Mouse (Mus musculus): ENCODE results near the gene Slc22a26. TPM values are rescaled to one million over a fixed set of nuclear protein-coding genes. Genes with fewer than 3 reads are reported as not detected.
"Not testable (repeated sequence)": the region's sequence is repeated elsewhere in the genome, so short reads cannot be mapped to it uniquely, and the experiment has no call there.

Slc22a26 gene
- 0.05 TPM in 1 of 2 replicates, not detected in the other for polyA plus RNA-seq (2012; rRNA removed)

- Histone ChIP-seq H3K27me3 (ENCODE audit: control insufficient read depth, insufficient read depth, low read length) (no peaks in the 10 kb centered on the region), H3K4me3 (ENCODE audit: control insufficient read depth, insufficient read depth, low read length) (no peak within 1 kb of the TSS), H3K36me3 (ENCODE audit: control insufficient read depth, insufficient read depth, low read length) (no peaks in the 10 kb centered on the region), H3K4me1 (replicated peaks; ENCODE audit: control insufficient read depth, insufficient read depth, low read length) (no peaks in the 10 kb centered on the region), H3K27ac (ENCODE audit: control insufficient read depth, insufficient read depth, low read length) (no peak within 1 kb of the TSS)
- 97% methylated on average over 1 of the region's 1 CpGs for WGBS
- DNase-seq = no peak
- TF ChIP-seq POLR2A (IDR thresholded peaks at IDR 0.05; ENCODE audit: control insufficient read depth, extremely low read depth, insufficient read depth, low read length, poor library complexity) (no peak), CTCF (IDR thresholded peaks at IDR 0.05; ENCODE audit: borderline replicate concordance, control insufficient read depth, extremely low read depth, insufficient read depth, low read length, poor library complexity) (no peak)
Observed at GRCm38 (mm10) chr19:7802571-7802970, at the start of gene Slc22a26. Gene Slc22a26 (minus strand): TSS chr19:7802667.

DNA sequence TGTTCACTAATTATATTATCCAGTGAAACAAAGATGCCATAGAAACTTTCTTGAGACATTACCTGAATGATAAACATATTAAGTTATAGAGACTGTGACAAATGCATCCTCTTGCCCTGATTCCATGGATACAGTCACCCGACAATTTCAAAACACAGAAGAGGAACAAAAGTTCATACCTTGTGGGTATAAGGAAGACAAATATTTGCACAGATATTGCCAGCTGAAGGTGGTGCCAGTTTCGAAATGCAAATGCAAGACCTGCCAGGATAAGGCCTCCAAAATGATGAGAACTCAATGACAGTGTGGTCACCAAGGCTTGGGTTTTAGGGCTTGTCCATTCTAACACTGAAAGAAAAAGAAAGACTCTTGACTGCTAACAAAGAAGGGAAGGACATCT lies 27.4 kb upstream of the Slc22a26 start:
- Histone ChIP-seq H3K4me3 (ENCODE audit: control insufficient read depth, insufficient read depth, low read length) (no peak overlapping the region), H3K27me3 (ENCODE audit: control insufficient read depth, insufficient read depth, low read length) (no peaks in the 10 kb centered on the region), H3K4me1 (replicated peaks; ENCODE audit: control insufficient read depth, insufficient read depth, low read length) (no peaks in the 10 kb centered on the region), H3K27ac (ENCODE audit: control insufficient read depth, insufficient read depth, low read length) (no peak overlapping the region), H3K36me3 (ENCODE audit: control insufficient read depth, insufficient read depth, low read length) (no peaks in the 10 kb centered on the region)
- no peak for TF ChIP-seq POLR2A (IDR thresholded peaks at IDR 0.05; ENCODE audit: control insufficient read depth, extremely low read depth, insufficient read depth, low read length, poor library complexity)
- TF ChIP-seq CTCF (IDR thresholded peaks at IDR 0.05; ENCODE audit: borderline replicate concordance, control insufficient read depth, extremely low read depth, insufficient read depth, low read length, poor library complexity) = no peak
- WGBS = 75% methylated on average over 2 of the region's 2 CpGs
- DNase-seq = no peak

GRCm38 (mm10) chr19:7790571-7790970 lies 11.9 kb downstream of the Slc22a26 start:
- WGBS = 94% methylated on average over 1 of the region's 1 CpGs
- H3K4me1 ChIP-seq (replicated peaks; ENCODE audit: control insufficient read depth, insufficient read depth, low read length) = no peaks in the 10 kb centered on the region
- TF ChIP-seq POLR2A (IDR thresholded peaks at IDR 0.05; ENCODE audit: control insufficient read depth, extremely low read depth, insufficient read depth, low read length, poor library complexity) (no peak), CTCF (IDR thresholded peaks at IDR 0.05; ENCODE audit: borderline replicate concordance, control insufficient read depth, extremely low read depth, insufficient read depth, low read length, poor library complexity) (no peak)
- H3K36me3 ChIP-seq (ENCODE audit: control insufficient read depth, insufficient read depth, low read length) = no peaks in the 10 kb centered on the region
- H3K27me3 ChIP-seq (ENCODE audit: control insufficient read depth, insufficient read depth, low read length) = no peaks in the 10 kb centered on the region
- no peak overlapping the region for H3K27ac ChIP-seq (ENCODE audit: control insufficient read depth, insufficient read depth, low read length)
- no peak for DNase-seq
- no peak overlapping the region for H3K4me3 ChIP-seq (ENCODE audit: control insufficient read depth, insufficient read depth, low read length)

DNA sequence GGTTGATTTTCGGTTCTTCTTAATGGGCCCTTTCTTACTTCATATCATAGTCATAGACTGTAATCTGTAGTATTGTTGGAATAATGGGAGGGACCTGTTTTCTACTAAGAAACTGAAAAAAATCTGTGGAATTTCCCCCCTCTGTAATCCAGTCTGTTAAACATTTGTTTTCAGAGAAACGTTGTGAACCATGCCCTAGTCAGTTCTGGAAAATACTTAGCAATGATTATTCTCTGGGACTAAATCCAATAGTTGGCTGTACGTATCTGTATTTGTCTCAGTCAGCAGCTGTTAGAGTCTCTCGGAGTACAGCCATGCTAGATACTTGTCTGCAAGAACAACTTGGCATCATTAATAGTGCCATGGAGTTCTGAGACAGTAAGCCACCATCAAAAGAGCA lies 27.2 kb downstream of the Slc22a26 start:
- no peak for DNase-seq
- TF ChIP-seq CTCF (IDR thresholded peaks at IDR 0.05; ENCODE audit: borderline replicate concordance, control insufficient read depth, extremely low read depth, insufficient read depth, low read length, poor library complexity) (no peak), POLR2A (IDR thresholded peaks at IDR 0.05; ENCODE audit: control insufficient read depth, extremely low read depth, insufficient read depth, low read length, poor library complexity) (no peak)
- no peak overlapping the region for H3K4me3 ChIP-seq (ENCODE audit: control insufficient read depth, insufficient read depth, low read length)
- no peaks in the 10 kb centered on the region for H3K4me1 ChIP-seq (replicated peaks; ENCODE audit: control insufficient read depth, insufficient read depth, low read length)
- WGBS = 79% methylated on average over 4 of the region's 4 CpGs
- no peak overlapping the region for H3K27ac ChIP-seq (ENCODE audit: control insufficient read depth, insufficient read depth, low read length)
- H3K36me3 ChIP-seq (ENCODE audit: control insufficient read depth, insufficient read depth, low read length) = no peaks in the 10 kb centered on the region
- no peaks in the 10 kb centered on the region for H3K27me3 ChIP-seq (ENCODE audit: control insufficient read depth, insufficient read depth, low read length)

- 89% methylated on average over 2 of the region's 2 CpGs for WGBS
Observed at GRCm38 (mm10) chr19:7766124-7766523, 36.3 kb downstream of the Slc22a26 start.

DNA sequence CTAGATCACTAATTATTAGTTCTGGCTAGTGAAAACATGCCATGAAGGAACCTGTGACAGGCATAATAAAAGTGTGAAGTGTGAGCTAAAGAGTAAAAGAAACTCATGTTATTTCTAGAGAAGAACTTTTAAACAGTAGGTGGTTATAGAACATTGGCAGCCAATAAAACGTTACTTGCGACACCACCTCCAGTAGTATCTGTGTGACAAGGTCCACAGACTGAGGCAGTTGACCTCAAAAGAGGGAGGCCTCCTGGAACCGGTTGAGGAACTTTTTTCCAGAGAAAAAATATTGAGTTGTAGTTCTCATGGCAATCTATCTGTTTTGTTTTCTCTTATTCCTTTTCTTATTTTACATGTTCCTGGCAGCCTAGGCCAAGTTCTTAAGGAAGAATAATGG lies 36.9 kb downstream of the Slc22a26 start:
- no peaks in the 10 kb centered on the region for H3K36me3 ChIP-seq (ENCODE audit: control insufficient read depth, insufficient read depth, low read length)
- 92% methylated on average over 3 of the region's 3 CpGs for WGBS
- H3K27ac ChIP-seq (ENCODE audit: control insufficient read depth, insufficient read depth, low read length) = no peak overlapping the region
- H3K4me1 ChIP-seq (replicated peaks; ENCODE audit: control insufficient read depth, insufficient read depth, low read length) = no peaks in the 10 kb centered on the region
- DNase-seq = no peak
- TF ChIP-seq CTCF (IDR thresholded peaks at IDR 0.05; ENCODE audit: borderline replicate concordance, control insufficient read depth, extremely low read depth, insufficient read depth, low read length, poor library complexity) (no peak), POLR2A (IDR thresholded peaks at IDR 0.05; ENCODE audit: control insufficient read depth, extremely low read depth, insufficient read depth, low read length, poor library complexity) (no peak)
- H3K27me3 ChIP-seq (ENCODE audit: control insufficient read depth, insufficient read depth, low read length) = no peaks in the 10 kb centered on the region
- H3K4me3 ChIP-seq (ENCODE audit: control insufficient read depth, insufficient read depth, low read length) = no peak overlapping the region

More at GRCm38 (mm10) chr19:7766124-7766523, 36.3 kb downstream of the Slc22a26 start:
- Histone ChIP-seq H3K4me1 (replicated peaks; ENCODE audit: control insufficient read depth, insufficient read depth, low read length) (no peaks in the 10 kb centered on the region), H3K4me3 (ENCODE audit: control insufficient read depth, insufficient read depth, low read length) (no peak overlapping the region), H3K36me3 (ENCODE audit: control insufficient read depth, insufficient read depth, low read length) (no peaks in the 10 kb centered on the region), H3K27ac (ENCODE audit: control insufficient read depth, insufficient read depth, low read length) (no peak overlapping the region), H3K27me3 (ENCODE audit: control insufficient read depth, insufficient read depth, low read length) (no peaks in the 10 kb centered on the region)
- no peak for DNase-seq
- no peak for TF ChIP-seq CTCF (IDR thresholded peaks at IDR 0.05; ENCODE audit: borderline replicate concordance, control insufficient read depth, extremely low read depth, insufficient read depth, low read length, poor library complexity)
- no peak for TF ChIP-seq POLR2A (IDR thresholded peaks at IDR 0.05; ENCODE audit: control insufficient read depth, extremely low read depth, insufficient read depth, low read length, poor library complexity)

- H3K27me3 ChIP-seq (ENCODE audit: control insufficient read depth, insufficient read depth, low read length); H3K36me3 ChIP-seq (ENCODE audit: control insufficient read depth, insufficient read depth, low read length); H3K4me3 ChIP-seq (ENCODE audit: control insufficient read depth, insufficient read depth, low read length); H3K4me1 ChIP-seq (replicated peaks; ENCODE audit: control insufficient read depth, insufficient read depth, low read length); H3K27ac ChIP-seq (ENCODE audit: control insufficient read depth, insufficient read depth, low read length); DNase-seq: not testable (repeated sequence)
- WGBS = 75% methylated on average over 13 of the region's 13 CpGs
Observed at GRCm38 (mm10) chr19:7753371-7753770, 49.1 kb downstream of the Slc22a26 start.

Other genes starting within 250 kb of the Slc22a26 start
- gene Pla2g16, start 245.2 kb downstream of the Slc22a26 start, polyA plus RNA-seq (2012; rRNA removed) = 21.1 and 30.7 TPM in 2 replicates
- gene Lgals12, start 195.5 kb downstream of the Slc22a26 start, polyA plus RNA-seq (2012; rRNA removed) = 3.4 and 4.2 TPM in 2 replicates
- gene Hrasls5, start 190.1 kb downstream of the Slc22a26 start, polyA plus RNA-seq (2012; rRNA removed) = 0.32 and 1.7 TPM in 2 replicates
- gene Slc22a19, start 91.4 kb downstream of the Slc22a26 start, polyA plus RNA-seq (2012; rRNA removed) = not detected in 2 replicates
- 0.10 TPM in 1 of 2 replicates, not detected in the other for gene Slc22a27, start 163.4 kb upstream of the Slc22a26 start, polyA plus RNA-seq (2012; rRNA removed)